Mouse (Mus musculus): ENCODE data around the gene Clip2. TPM values are rescaled to one million over a fixed set of nuclear protein-coding genes. Genes with fewer than 3 reads are reported as not detected.

The Clip2 gene
- polyA plus RNA-seq, 1 experiment = 14.2 TPM

GRCm38 (mm10) chr5:134502591-134502990, 49.6 kb downstream of the Clip2 start:
- no peak overlapping the region for H3K4me2 ChIP-seq (ENCODE audit: low read depth)
- no peaks in the 10 kb centered on the region for H3K36me3 ChIP-seq (ENCODE audit: control insufficient read depth, insufficient read depth)
- TF ChIP-seq E2F4 (IDR thresholded peaks at IDR 0.05; ENCODE audit: insufficient read depth) = no peak
- no peak for TF ChIP-seq MAX (IDR thresholded peaks at IDR 0.05; ENCODE audit: low read depth)
- no peak for TF ChIP-seq USF1 (IDR thresholded peaks at IDR 0.05; ENCODE audit: low read depth)
- no peak for TF ChIP-seq TCF12 (IDR thresholded peaks at IDR 0.05; ENCODE audit: insufficient read depth, poor library complexity, severe bottlenecking)
- no peak for TF ChIP-seq MYOD1 (IDR thresholded peaks at IDR 0.05; ENCODE audit: control insufficient read depth in 1 of 3, insufficient read length in 2 of 3, low read depth in 2 of 3)
- TF ChIP-seq TCF3 (IDR thresholded peaks at IDR 0.05; ENCODE audit: insufficient read length, low read depth) = no peak
- TF ChIP-seq POLR2A (IDR thresholded peaks at IDR 0.05; ENCODE audit: insufficient read length, low read depth) = no peak
- TF ChIP-seq SRF (IDR thresholded peaks at IDR 0.05; ENCODE audit: control insufficient read depth, insufficient read length, low read depth) = no peak
- no peak for TF ChIP-seq REST (IDR thresholded peaks at IDR 0.05; ENCODE audit: insufficient read depth, insufficient read length)
- no peak for TF ChIP-seq POLR2AphosphoS2 (IDR thresholded peaks at IDR 0.05; ENCODE audit: insufficient read length, low read depth)
- TF ChIP-seq MYOG (IDR thresholded peaks at IDR 0.05; ENCODE audit: control insufficient read depth in 1 of 3, insufficient read depth in 1 of 3, insufficient read length in 2 of 3, low read depth in 2 of 3) = no peak
- no peak for TF ChIP-seq CEBPB (IDR thresholded peaks at IDR 0.05; ENCODE audit: insufficient read depth, poor library complexity, severe bottlenecking)
- H3K79me2 ChIP-seq (ENCODE audit: control insufficient read depth, insufficient read depth) = no peaks in the 10 kb centered on the region
- H3K27me3 ChIP-seq (ENCODE audit: control insufficient read depth, insufficient read depth, insufficient read length) = no peaks in the 10 kb centered on the region
- H3K4me3 ChIP-seq = no peak overlapping the region
- H3ac ChIP-seq (ENCODE audit: control insufficient read depth, insufficient read length) = no peak overlapping the region

GRCm38 (mm10) chr5:134501453-134501852, 50.8 kb downstream of the Clip2 start:
- Histone ChIP-seq H3K27me3 (ENCODE audit: control insufficient read depth, insufficient read depth, insufficient read length) (no peaks in the 10 kb centered on the region), H3K36me3 (ENCODE audit: control insufficient read depth, insufficient read depth) (no peaks in the 10 kb centered on the region)

GRCm38 (mm10) chr5:134500681-134501080, 51.6 kb downstream of the Clip2 start:
- Histone ChIP-seq H3K4me3 (no peak overlapping the region), H3ac (ENCODE audit: control insufficient read depth, insufficient read length) (no peak overlapping the region), H3K27me3 (ENCODE audit: control insufficient read depth, insufficient read depth, insufficient read length) (no peaks in the 10 kb centered on the region), H3K79me2 (ENCODE audit: control insufficient read depth, insufficient read depth) (no peaks in the 10 kb centered on the region), H3K4me2 (ENCODE audit: low read depth) (no peak overlapping the region), H3K36me3 (ENCODE audit: control insufficient read depth, insufficient read depth) (no peaks in the 10 kb centered on the region)
- no peak for TF ChIP-seq MYOD1 (IDR thresholded peaks at IDR 0.05; ENCODE audit: control insufficient read depth in 1 of 3, insufficient read length in 2 of 3, low read depth in 2 of 3)

More at GRCm38 (mm10) chr5:134501453-134501852, 50.8 kb downstream of the Clip2 start:
- no peaks in the 10 kb centered on the region for H3K79me2 ChIP-seq (ENCODE audit: control insufficient read depth, insufficient read depth)
- no peak overlapping the region for H3ac ChIP-seq (ENCODE audit: control insufficient read depth, insufficient read length)
- H3K4me3 ChIP-seq = no peak overlapping the region
- no peak overlapping the region for H3K4me2 ChIP-seq (ENCODE audit: low read depth)
- no peak for TF ChIP-seq MYOG (IDR thresholded peaks at IDR 0.05; ENCODE audit: control insufficient read depth in 1 of 3, insufficient read depth in 1 of 3, insufficient read length in 2 of 3, low read depth in 2 of 3)

GRCm38 (mm10) chr5:134500062-134500461, 52.2 kb downstream of the Clip2 start:
- no peaks in the 10 kb centered on the region for H3K36me3 ChIP-seq (ENCODE audit: control insufficient read depth, insufficient read depth)
- no peak overlapping the region for H3K4me3 ChIP-seq
- no peak for TF ChIP-seq MYOD1 (IDR thresholded peaks at IDR 0.05; ENCODE audit: control insufficient read depth in 1 of 3, insufficient read length in 2 of 3, low read depth in 2 of 3)
- TF ChIP-seq MYOG (IDR thresholded peaks at IDR 0.05; ENCODE audit: control insufficient read depth in 1 of 3, insufficient read depth in 1 of 3, insufficient read length in 2 of 3, low read depth in 2 of 3) = no peak
- no peak for TF ChIP-seq TCF12 (IDR thresholded peaks at IDR 0.05; ENCODE audit: insufficient read depth, poor library complexity, severe bottlenecking)
- TF ChIP-seq TCF3 (IDR thresholded peaks at IDR 0.05; ENCODE audit: insufficient read length, low read depth) = no peak
- no peak for TF ChIP-seq CEBPB (IDR thresholded peaks at IDR 0.05; ENCODE audit: insufficient read depth, poor library complexity, severe bottlenecking)
- TF ChIP-seq REST (IDR thresholded peaks at IDR 0.05; ENCODE audit: insufficient read depth, insufficient read length) = no peak
- no peak overlapping the region for H3K4me2 ChIP-seq (ENCODE audit: low read depth)
- H3ac ChIP-seq (ENCODE audit: control insufficient read depth, insufficient read length) = no peak overlapping the region
- no peaks in the 10 kb centered on the region for H3K79me2 ChIP-seq (ENCODE audit: control insufficient read depth, insufficient read depth)
- H3K27me3 ChIP-seq (ENCODE audit: control insufficient read depth, insufficient read depth, insufficient read length) = no peaks in the 10 kb centered on the region

- TF ChIP-seq CEBPB (IDR thresholded peaks at IDR 0.05; ENCODE audit: insufficient read depth, poor library complexity, severe bottlenecking) (no peak), E2F4 (IDR thresholded peaks at IDR 0.05; ENCODE audit: insufficient read depth) (no peak), POLR2A (IDR thresholded peaks at IDR 0.05; ENCODE audit: insufficient read length, low read depth) (no peak), SRF (IDR thresholded peaks at IDR 0.05; ENCODE audit: control insufficient read depth, insufficient read length, low read depth) (no peak), TCF12 (IDR thresholded peaks at IDR 0.05; ENCODE audit: insufficient read depth, poor library complexity, severe bottlenecking) (no peak), TCF3 (IDR thresholded peaks at IDR 0.05; ENCODE audit: insufficient read length, low read depth) (no peak), MYOG (IDR thresholded peaks at IDR 0.05; ENCODE audit: control insufficient read depth in 1 of 3, insufficient read depth in 1 of 3, insufficient read length in 2 of 3, low read depth in 2 of 3) (no peak), MAX (IDR thresholded peaks at IDR 0.05; ENCODE audit: low read depth) (no peak), MYOD1 (IDR thresholded peaks at IDR 0.05; ENCODE audit: control insufficient read depth in 1 of 3, insufficient read length in 2 of 3, low read depth in 2 of 3) (no peak), REST (IDR thresholded peaks at IDR 0.05; ENCODE audit: insufficient read depth, insufficient read length) (no peak), USF1 (IDR thresholded peaks at IDR 0.05; ENCODE audit: low read depth) (no peak), POLR2AphosphoS2 (IDR thresholded peaks at IDR 0.05; ENCODE audit: insufficient read length, low read depth) (no peak)
- H3K36me3 ChIP-seq (ENCODE audit: control insufficient read depth, insufficient read depth) = no peaks in the 10 kb centered on the region
- H3K27me3 ChIP-seq (ENCODE audit: control insufficient read depth, insufficient read depth, insufficient read length) = no peaks in the 10 kb centered on the region
- no peak overlapping the region for H3ac ChIP-seq (ENCODE audit: control insufficient read depth, insufficient read length)
- no peak overlapping the region for H3K4me3 ChIP-seq
- no peak overlapping the region for H3K4me2 ChIP-seq (ENCODE audit: low read depth)
- no peaks in the 10 kb centered on the region for H3K79me2 ChIP-seq (ENCODE audit: control insufficient read depth, insufficient read depth)
These were observed 55.2 kb downstream of the Clip2 start for GRCm38 (mm10) chr5:134497026-134497425.
